Mouse (Mus musculus): ENCODE results near the gene Wwp2. TPM values are rescaled to one million over a fixed set of nuclear protein-coding genes. Genes with fewer than 3 reads are reported as not detected.

The Wwp2 gene
- polyA plus RNA-seq, 1 experiment = 42.5 TPM

DNA sequence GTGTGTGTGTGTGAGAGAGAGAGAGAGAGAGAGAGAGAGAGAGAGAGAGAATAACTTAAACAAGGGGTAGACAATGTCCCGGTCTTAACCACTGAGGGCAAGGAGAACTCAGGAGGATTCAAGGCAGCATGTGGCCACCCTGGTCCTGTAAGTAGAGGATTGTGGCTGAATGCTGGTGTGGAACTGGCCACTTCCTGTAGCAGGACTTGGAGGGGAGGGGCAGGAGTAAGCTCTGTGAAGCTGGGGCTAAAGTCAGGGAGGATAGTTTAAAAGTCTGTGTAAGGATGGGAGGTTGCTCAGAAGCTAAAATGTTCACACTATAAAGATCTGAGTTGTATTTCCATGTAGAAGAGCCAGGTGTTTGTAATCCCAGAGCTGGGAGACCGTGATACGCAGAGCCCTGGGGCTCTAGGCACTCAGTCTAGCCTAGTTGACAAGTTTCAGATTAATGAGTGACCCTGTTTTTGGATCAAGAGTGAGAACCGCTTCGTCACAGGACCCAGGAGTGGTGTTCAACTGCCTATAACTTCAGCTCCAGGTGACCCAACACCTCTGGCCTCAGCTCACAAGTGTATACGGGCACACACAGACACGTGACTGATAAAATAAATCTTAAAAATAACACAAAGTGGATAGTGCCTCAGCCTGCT is 135.4 kb downstream of the Wwp2 start:
- no peak for DNase-seq (ENCODE audit: low read depth)
- TF ChIP-seq POLR2A (IDR thresholded peaks at IDR 0.05; ENCODE audit: borderline replicate concordance, extremely low read depth, insufficient read depth, insufficient read length, poor library complexity, severe bottlenecking) = no peak

- peak; percentile 61 for DNase-seq (ENCODE audit: low read depth)
- TF ChIP-seq POLR2A (IDR thresholded peaks at IDR 0.05; ENCODE audit: borderline replicate concordance, extremely low read depth, insufficient read depth, insufficient read length, poor library complexity, severe bottlenecking) (no peak), CTCF (IDR thresholded peaks at IDR 0.05; ENCODE audit: borderline replicate concordance, extremely low read depth, insufficient read depth, insufficient read length) (peak; percentile 66)
These were observed 136.3 kb downstream of the Wwp2 start for GRCm38 (mm10) chr8:107572497-107572896.

GRCm38 (mm10) chr8:107574771-107575170 is 138.6 kb downstream of the Wwp2 start:
- no peak for DNase-seq (ENCODE audit: low read depth)

DNA sequence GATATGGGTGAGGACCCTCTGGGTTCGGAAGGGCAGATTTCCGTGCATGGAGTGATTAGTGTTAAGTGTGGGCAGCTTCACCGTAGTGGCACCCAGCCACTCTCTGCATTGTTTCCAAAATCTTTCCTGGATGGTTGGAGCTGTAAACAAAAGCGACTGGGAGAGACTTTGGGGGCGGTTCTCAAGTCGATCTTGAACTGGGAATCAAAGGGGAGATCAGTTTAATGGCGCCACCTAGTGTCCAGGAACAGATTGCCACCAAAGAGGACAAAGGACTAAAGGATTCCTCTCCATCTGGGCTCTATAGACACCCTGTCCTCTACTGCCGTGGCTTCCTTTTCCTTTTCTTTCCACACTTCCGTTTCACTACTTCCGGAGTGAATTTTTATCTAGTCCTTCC is 140.5 kb downstream of the Wwp2 start:
- TF ChIP-seq POLR2A (IDR thresholded peaks at IDR 0.05; ENCODE audit: borderline replicate concordance, extremely low read depth, insufficient read depth, insufficient read length, poor library complexity, severe bottlenecking) (no peak), CTCF (IDR thresholded peaks at IDR 0.05; ENCODE audit: borderline replicate concordance, extremely low read depth, insufficient read depth, insufficient read length) (peak; percentile 85)
- peak; percentile 96 for DNase-seq (ENCODE audit: low read depth)

More at GRCm38 (mm10) chr8:107574771-107575170, 138.6 kb downstream of the Wwp2 start:
- no peak for TF ChIP-seq POLR2A (IDR thresholded peaks at IDR 0.05; ENCODE audit: borderline replicate concordance, extremely low read depth, insufficient read depth, insufficient read length, poor library complexity, severe bottlenecking)
- TF ChIP-seq CTCF (IDR thresholded peaks at IDR 0.05; ENCODE audit: borderline replicate concordance, extremely low read depth, insufficient read depth, insufficient read length) = no peak

DNA sequence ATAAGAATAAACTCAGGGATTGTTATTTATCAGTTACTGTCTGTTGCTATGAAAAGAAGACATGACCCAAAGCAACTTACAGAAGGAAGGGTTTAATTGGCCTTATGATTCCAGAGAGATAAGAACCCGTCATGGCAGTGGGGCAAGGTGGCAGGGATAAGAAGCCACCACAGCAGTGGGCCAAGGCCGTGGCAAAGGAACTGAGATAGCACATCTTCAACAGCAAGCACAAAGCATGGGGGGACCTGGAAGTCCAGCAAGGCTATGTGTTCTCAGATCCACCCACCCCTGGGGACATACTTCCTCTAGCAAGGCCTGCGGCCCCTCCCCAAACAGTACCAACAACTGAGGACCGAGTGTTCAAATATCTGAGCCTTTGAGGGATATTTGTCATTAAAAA is 141.5 kb downstream of the Wwp2 start:
- no peak for TF ChIP-seq POLR2A (IDR thresholded peaks at IDR 0.05; ENCODE audit: borderline replicate concordance, extremely low read depth, insufficient read depth, insufficient read length, poor library complexity, severe bottlenecking)
- TF ChIP-seq CTCF (IDR thresholded peaks at IDR 0.05; ENCODE audit: borderline replicate concordance, extremely low read depth, insufficient read depth, insufficient read length) = no peak
- no peak for DNase-seq (ENCODE audit: low read depth)

DNA sequence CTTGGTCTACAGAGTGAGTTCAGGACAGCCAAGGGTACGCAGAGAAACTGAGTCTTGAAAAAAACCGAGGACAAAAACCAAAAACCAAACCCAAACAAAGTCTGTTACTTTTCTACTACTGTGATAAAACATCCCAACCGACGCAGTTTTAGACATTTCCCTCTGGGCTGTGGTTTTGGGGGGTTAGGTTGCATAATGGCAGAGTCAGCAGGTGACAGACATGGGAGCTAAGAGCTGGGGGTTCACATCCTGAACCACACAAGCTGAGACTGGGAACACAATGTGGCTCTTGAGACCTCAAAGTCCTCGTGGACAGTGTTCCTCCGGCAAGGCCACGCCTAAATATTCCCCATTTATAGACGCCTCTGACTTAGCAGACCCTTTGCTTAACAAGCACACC is 142.0 kb downstream of the Wwp2 start:
- TF ChIP-seq CTCF (IDR thresholded peaks at IDR 0.05; ENCODE audit: borderline replicate concordance, extremely low read depth, insufficient read depth, insufficient read length) (no peak), POLR2A (IDR thresholded peaks at IDR 0.05; ENCODE audit: borderline replicate concordance, extremely low read depth, insufficient read depth, insufficient read length, poor library complexity, severe bottlenecking) (no peak)
- DNase-seq (ENCODE audit: low read depth) = no peak

GRCm38 (mm10) chr8:107578541-107578940 is 142.4 kb downstream of the Wwp2 start:
- DNase-seq (ENCODE audit: low read depth) = no peak
- TF ChIP-seq POLR2A (IDR thresholded peaks at IDR 0.05; ENCODE audit: borderline replicate concordance, extremely low read depth, insufficient read depth, insufficient read length, poor library complexity, severe bottlenecking) = no peak
- no peak for TF ChIP-seq CTCF (IDR thresholded peaks at IDR 0.05; ENCODE audit: borderline replicate concordance, extremely low read depth, insufficient read depth, insufficient read length)

- no peak for DNase-seq (ENCODE audit: low read depth)
- TF ChIP-seq CTCF (IDR thresholded peaks at IDR 0.05; ENCODE audit: borderline replicate concordance, extremely low read depth, insufficient read depth, insufficient read length) = no peak
- TF ChIP-seq POLR2A (IDR thresholded peaks at IDR 0.05; ENCODE audit: borderline replicate concordance, extremely low read depth, insufficient read depth, insufficient read length, poor library complexity, severe bottlenecking) = no peak
These were observed 144.7 kb downstream of the Wwp2 start for GRCm38 (mm10) chr8:107580879-107581278.

DNA sequence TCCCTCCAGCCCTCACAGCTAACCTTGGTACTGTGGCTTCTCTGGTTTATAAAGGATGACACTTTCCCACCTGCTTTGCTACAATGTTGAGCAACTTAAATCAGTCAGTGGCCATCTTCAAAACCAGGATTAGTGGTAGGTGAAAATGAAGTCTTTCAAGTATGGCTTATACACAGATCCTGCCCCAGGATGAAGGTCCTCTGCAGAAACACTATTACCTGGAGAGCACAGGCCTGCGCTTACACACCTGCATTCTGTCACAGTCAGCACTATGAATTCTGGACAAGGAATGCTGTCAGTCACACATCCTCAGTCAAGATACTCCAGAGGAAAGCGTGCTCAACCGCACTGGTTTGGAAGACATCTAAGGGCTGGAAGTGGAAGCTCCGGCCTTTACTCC is 145.4 kb downstream of the Wwp2 start:
- no peak for DNase-seq (ENCODE audit: low read depth)

DNA sequence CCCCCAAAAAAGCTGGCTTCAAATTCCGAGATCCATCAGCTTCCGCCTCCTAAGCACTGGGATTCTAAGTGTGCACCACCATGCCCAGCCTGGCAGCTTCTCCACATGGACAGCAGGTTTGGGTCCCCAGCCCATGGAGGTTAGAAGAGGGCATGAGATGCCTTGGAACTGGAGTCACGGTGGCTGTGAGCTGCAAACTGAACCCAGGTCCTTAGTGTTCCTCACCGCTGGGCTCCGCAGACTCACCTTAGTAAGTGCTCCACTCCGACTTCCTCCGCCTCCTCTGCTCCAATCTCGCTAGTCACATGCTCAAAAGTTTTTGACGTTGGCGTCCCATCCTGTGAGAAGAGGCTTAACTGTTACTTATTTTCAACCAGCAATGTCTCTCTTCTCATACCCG is 146.0 kb downstream of the Wwp2 start:
- TF ChIP-seq POLR2A (IDR thresholded peaks at IDR 0.05; ENCODE audit: borderline replicate concordance, extremely low read depth, insufficient read depth, insufficient read length, poor library complexity, severe bottlenecking) (no peak), CTCF (IDR thresholded peaks at IDR 0.05; ENCODE audit: borderline replicate concordance, extremely low read depth, insufficient read depth, insufficient read length) (no peak)
- DNase-seq (ENCODE audit: low read depth) = no peak

More for the DNA sequence above, 145.4 kb downstream of the Wwp2 start:
- TF ChIP-seq CTCF (IDR thresholded peaks at IDR 0.05; ENCODE audit: borderline replicate concordance, extremely low read depth, insufficient read depth, insufficient read length) (no peak), POLR2A (IDR thresholded peaks at IDR 0.05; ENCODE audit: borderline replicate concordance, extremely low read depth, insufficient read depth, insufficient read length, poor library complexity, severe bottlenecking) (no peak)

DNA sequence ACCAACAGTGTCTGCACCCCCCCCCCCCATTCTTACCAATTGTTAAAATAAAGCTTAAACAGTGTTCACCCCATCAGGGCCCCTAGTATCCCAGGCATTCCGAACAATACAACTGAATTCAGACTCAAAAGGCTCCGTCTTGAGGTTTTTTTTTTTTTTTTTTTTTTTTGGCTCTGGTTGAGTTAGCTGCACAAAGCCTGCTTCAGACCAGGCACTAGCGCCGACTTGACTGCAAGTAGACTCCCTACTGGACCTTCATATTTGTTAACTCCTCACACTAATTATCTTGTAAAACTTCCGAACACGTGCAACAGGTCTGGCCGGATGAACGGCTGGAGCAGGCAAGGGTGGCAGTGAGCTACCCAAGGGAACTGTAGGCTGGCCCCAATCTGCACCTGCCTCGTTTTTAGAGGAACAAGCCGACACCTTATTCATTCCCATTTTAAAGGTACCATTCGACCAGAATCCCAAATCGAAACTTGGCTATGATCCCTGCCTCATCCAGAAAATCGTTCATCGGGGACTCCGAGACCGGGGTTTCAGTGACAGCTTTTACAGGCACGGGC is 151.3 kb downstream of the Wwp2 start:
- peak; percentile 45 for DNase-seq (ENCODE audit: low read depth)
- TF ChIP-seq POLR2A (IDR thresholded peaks at IDR 0.05; ENCODE audit: borderline replicate concordance, extremely low read depth, insufficient read depth, insufficient read length, poor library complexity, severe bottlenecking) (no peak), CTCF (IDR thresholded peaks at IDR 0.05; ENCODE audit: borderline replicate concordance, extremely low read depth, insufficient read depth, insufficient read length) (no peak)

Data from brain, embryonic 14.5 days (tissue).